Mouse (Mus musculus): ENCODE data around the gene Rabif. TPM values are rescaled to one million over a fixed set of nuclear protein-coding genes. Genes with fewer than 3 reads are reported as not detected.

The Rabif gene
- total and polyA plus RNA-seq, 3 experiments, result 12.5 to 23.4 (median 22.9) TPM

- TF ChIP-seq IRF4 (IDR thresholded peaks at IDR 0.05; ENCODE audit: low read depth, low read length), result no peak
- no peak for TF ChIP-seq USF2 (conservative IDR thresholded peaks at IDR 0.05; ENCODE audit: low read depth, low read length)
- TF ChIP-seq NRF1 (IDR thresholded peaks at IDR 0.05; ENCODE audit: low read depth, low read length), result peak; percentile 19; the same call in 1 of the 2 replicates
- TF ChIP-seq CTCF (conservative IDR thresholded peaks at IDR 0.05 in 1 of 2, IDR thresholded peaks at IDR 0.05 in 1 of 2; ENCODE audit: low read depth in 2 of 2, low read length in 2 of 2), result no peak
- peak; percentile 81 for TF ChIP-seq CHD2 (IDR thresholded peaks at IDR 0.05; ENCODE audit: low read length)
- no peak for TF ChIP-seq RCOR1 (conservative IDR thresholded peaks at IDR 0.05; ENCODE audit: low read depth, low read length)
- peak; percentile 75 for TF ChIP-seq NELFE (IDR thresholded peaks at IDR 0.05; ENCODE audit: low read depth, low read length)
- peak; percentile 59 for TF ChIP-seq ETS1 (conservative IDR thresholded peaks at IDR 0.05; ENCODE audit: low read depth, low read length)
- peak; percentile 84 for TF ChIP-seq POLR2A (IDR thresholded peaks at IDR 0.05; ENCODE audit: low read depth, low read length)
- no peak for TF ChIP-seq RAD21 (IDR thresholded peaks at IDR 0.05; ENCODE audit: low read depth, low read length)
- TF ChIP-seq ZNF384 (IDR thresholded peaks at IDR 0.05; ENCODE audit: low read depth, low read length), result no peak
These were observed 62.3 kb downstream of the Rabif start (continued) for GRCm38 (mm10) chr1:134556671-134557218.

Other genes with a start within 250 kb of the Rabif start
- gene Myog, start 204.7 kb upstream of the Rabif start, total RNA-seq (2012; rRNA removed), result not detected in 2 replicates
- gene Myog, start 204.7 kb upstream of the Rabif start, total RNA-seq (2014; rRNA removed), result not detected in 2 replicates
- gene Myog, start 204.7 kb upstream of the Rabif start, polyA plus RNA-seq (2012; ENCODE audit: insufficient read length, low read depth), result not detected in 2 replicates
- gene Ppfia4, start 161.7 kb upstream of the Rabif start, total RNA-seq (2012; rRNA removed), result 0.21 and 0.30 TPM in 2 replicates
- 1.2 and 1.8 TPM in 2 replicates for gene Ppfia4, start 161.7 kb upstream of the Rabif start, total RNA-seq (2014; rRNA removed)
- 5.1 and 5.4 TPM in 2 replicates for gene Ppfia4, start 161.7 kb upstream of the Rabif start, polyA plus RNA-seq (2012; ENCODE audit: insufficient read length, low read depth)
- gene Tmem183a, start 132.7 kb upstream of the Rabif start, total RNA-seq (2012; rRNA removed), result 41.5 and 52.0 TPM in 2 replicates
- 73.6 and 75.6 TPM in 2 replicates for gene Tmem183a, start 132.7 kb upstream of the Rabif start, total RNA-seq (2014; rRNA removed)
- gene Tmem183a, start 132.7 kb upstream of the Rabif start, polyA plus RNA-seq (2012; ENCODE audit: insufficient read length, low read depth), result 61.1 and 82.4 TPM in 2 replicates
- not detected in 2 replicates for gene 4933406M09Rik, start 108.7 kb upstream of the Rabif start, total RNA-seq (2012; rRNA removed)
- gene 4933406M09Rik, start 108.7 kb upstream of the Rabif start, total RNA-seq (2014; rRNA removed), result not detected in 2 replicates
- gene 4933406M09Rik, start 108.7 kb upstream of the Rabif start, polyA plus RNA-seq (2012; ENCODE audit: insufficient read length, low read depth), result not detected in 2 replicates
- 25.2 and 38.1 TPM in 2 replicates for gene Cyb5r1, start 89.1 kb upstream of the Rabif start, total RNA-seq (2012; rRNA removed)
- 17.5 and 18.6 TPM in 2 replicates for gene Cyb5r1, start 89.1 kb upstream of the Rabif start, total RNA-seq (2014; rRNA removed)
- gene Cyb5r1, start 89.1 kb upstream of the Rabif start, polyA plus RNA-seq (2012; ENCODE audit: insufficient read length, low read depth), result 43.6 and 44.3 TPM in 2 replicates
- 58.4 and 64.1 TPM in 2 replicates for gene Adipor1, start 79.3 kb upstream of the Rabif start, total RNA-seq (2012; rRNA removed)
- gene Adipor1, start 79.3 kb upstream of the Rabif start, total RNA-seq (2014; rRNA removed), result 83.7 and 94.0 TPM in 2 replicates
- 65.3 and 70.8 TPM in 2 replicates for gene Adipor1, start 79.3 kb upstream of the Rabif start, polyA plus RNA-seq (2012; ENCODE audit: insufficient read length, low read depth)
- 17.6 and 18.2 TPM in 2 replicates for gene Klhl12, start 39.1 kb upstream of the Rabif start, total RNA-seq (2012; rRNA removed)
- 20.6 and 20.8 TPM in 2 replicates for gene Klhl12, start 39.1 kb upstream of the Rabif start, total RNA-seq (2014; rRNA removed)
- 17.5 and 19.1 TPM in 2 replicates for gene Klhl12, start 39.1 kb upstream of the Rabif start, polyA plus RNA-seq (2012; ENCODE audit: insufficient read length, low read depth)
- 0.08 TPM in 1 of 2 replicates, not detected in the other for gene Mgat4e, start 55.0 kb downstream of the Rabif start, total RNA-seq (2012; rRNA removed)
- gene Mgat4e, start 55.0 kb downstream of the Rabif start, total RNA-seq (2014; rRNA removed), result not detected in 2 replicates
- not detected in 2 replicates for gene Mgat4e, start 55.0 kb downstream of the Rabif start, polyA plus RNA-seq (2012; ENCODE audit: insufficient read length, low read depth)
- gene Kdm5b, start 65.5 kb downstream of the Rabif start, total RNA-seq (2012; rRNA removed), result 8.9 and 14.3 TPM in 2 replicates
- 1.8 and 1.9 TPM in 2 replicates for gene Kdm5b, start 65.5 kb downstream of the Rabif start, total RNA-seq (2014; rRNA removed)
- gene Kdm5b, start 65.5 kb downstream of the Rabif start, polyA plus RNA-seq (2012; ENCODE audit: insufficient read length, low read depth), result 4.1 and 5.8 TPM in 2 replicates
- gene Syt2, start 152.0 kb downstream of the Rabif start, total RNA-seq (2012; rRNA removed), result not detected in 2 replicates
- not detected in 2 replicates for gene Syt2, start 152.0 kb downstream of the Rabif start, total RNA-seq (2014; rRNA removed)
- not detected in 2 replicates for gene Syt2, start 152.0 kb downstream of the Rabif start, polyA plus RNA-seq (2012; ENCODE audit: insufficient read length, low read depth)